Mouse (Mus musculus): ENCODE measurements around the gene Mipol1. TPM values are rescaled to one million over a fixed set of nuclear protein-coding genes. Genes with fewer than 3 reads are reported as not detected.

The Mipol1 gene
- polyA plus RNA-seq, 1 experiment from 2014 or later: 5.1 TPM

- Histone ChIP-seq H3K9ac (replicated peaks; ENCODE audit: low read depth, low read length) (no peak overlapping the region), H3K27me3 (ENCODE audit: control insufficient read depth, insufficient read depth, low read length) (peaks cover 84% of the 10 kb centered on the region), H3K27ac (ENCODE audit: low read depth, low read length) (no peak overlapping the region), H3K4me3 (ENCODE audit: low read depth, low read length) (peak overlapping the region; percentile 32), H3K36me3 (ENCODE audit: control insufficient read depth, insufficient read depth, low read length) (no peaks in the 10 kb centered on the region), H3K4me1 (ENCODE audit: control insufficient read depth, insufficient read depth, low read length) (peaks cover 9% of the 10 kb centered on the region; the same call in 1 of the 2 replicates), H3K9me3 (ENCODE audit: control insufficient read depth, low read length) (no peaks in the 10 kb centered on the region), H3K4me2 (ENCODE audit: low read depth, low read length) (peak overlapping the region; percentile 52; the same call in 1 of the 2 replicates)
- ATAC-seq (ENCODE audit: low read depth): 0 out of 2 replicates have a peak, but pooled peaks have one; percentile 18
- 1% methylated on average over 31 of the region's 31 CpGs for WGBS
Measured at GRCm38 (mm10) chr12:57544641-57545370, 314.6 kb downstream of the Mipol1 start.

GRCm38 (mm10) chr12:57545371-57546241, 315.4 kb downstream of the Mipol1 start:
- H3K36me3 ChIP-seq (ENCODE audit: control insufficient read depth, insufficient read depth, low read length): no peaks in the 10 kb centered on the region
- under 1% methylated on average over 68 of the region's 106 CpGs for WGBS
- H3K27me3 ChIP-seq (ENCODE audit: control insufficient read depth, insufficient read depth, low read length): peaks cover 89% of the 10 kb centered on the region
- peaks cover 9% of the 10 kb centered on the region; the same call in 1 of the 2 replicates for H3K4me1 ChIP-seq (ENCODE audit: control insufficient read depth, insufficient read depth, low read length)
- H3K9ac ChIP-seq (replicated peaks; ENCODE audit: low read depth, low read length): 0 out of 2 replicates have a peak overlapping the region, but pooled peaks have one; percentile 34
- H3K27ac ChIP-seq (ENCODE audit: low read depth, low read length): no peak overlapping the region
- H3K4me2 ChIP-seq (ENCODE audit: low read depth, low read length): peak overlapping the region; percentile 52
- peak overlapping the region; percentile 32 for H3K4me3 ChIP-seq (ENCODE audit: low read depth, low read length)
- ATAC-seq (ENCODE audit: low read depth): peak; percentile 38; the same call in 1 of the 2 replicates
- no peaks in the 10 kb centered on the region for H3K9me3 ChIP-seq (ENCODE audit: control insufficient read depth, low read length)

Other genes starting within 250 kb of the Mipol1 start
- gene Slc25a21, start 33.0 kb upstream of the Mipol1 start, polyA plus RNA-seq (2014; fragmentation: Nextera tagmentation; extraction: Ambion mirVana): 0.23 and 0.52 TPM in 2 replicates
- 22.2 and 27.4 TPM in 2 replicates for gene Prps1l3, start within 50 bp of the Mipol1 start, polyA plus RNA-seq (2014; fragmentation: Nextera tagmentation; extraction: Ambion mirVana)

Data from neural tube, embryonic 14.5 days (tissue).